Mouse (Mus musculus) inflammation-experienced regulatory T-cells (primary cell): ENCODE data around the gene Pramef17. TPM values are rescaled to one million over a fixed set of nuclear protein-coding genes. Genes with fewer than 3 reads are reported as not detected.

Experiments used
- polyA plus RNA-seq, 2 experiments: library from polyadenylated mRNA; unstranded; fragments of 100-300 nt; shearing (Covaris generic); gene quantifications; one replicate each; pipeline ENCODE4 v1.2.1; 2017

Pramef17 gene
- polyA plus RNA-seq = 1 to 10 TPM in 1 of 2 experiments, not detected in 1; 1.1 TPM

GRCm38 (mm10) chr4:143994269-143994668 is at the start of gene Pramef17:
Gene Pramef17, minus strand, starts transcription at chr4:143994369.

DNA sequence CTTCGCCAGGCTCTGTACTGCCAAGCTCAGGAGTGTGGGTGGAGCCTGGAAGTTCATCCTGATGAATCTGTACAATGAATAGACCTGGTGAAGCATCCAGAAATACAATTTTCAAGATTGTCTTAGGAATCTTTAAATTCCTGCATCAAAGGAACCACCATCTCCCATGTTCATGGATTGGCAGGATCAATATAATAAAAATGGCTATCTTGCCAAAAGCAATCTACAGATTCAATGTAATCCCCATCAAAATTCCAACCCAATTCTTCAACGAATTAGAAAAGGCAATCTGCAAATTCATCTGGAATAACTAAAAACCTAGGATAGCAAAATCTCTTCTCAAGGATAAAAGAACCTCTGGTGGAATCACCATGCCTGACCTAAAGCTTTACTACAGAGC is 27.3 kb downstream of the Pramef17 start, which contains the start of gene Gm13101:
Gene Gm13101 (minus strand): TSS at position 101 of the 400 bp plus-strand sequence.

DNA sequence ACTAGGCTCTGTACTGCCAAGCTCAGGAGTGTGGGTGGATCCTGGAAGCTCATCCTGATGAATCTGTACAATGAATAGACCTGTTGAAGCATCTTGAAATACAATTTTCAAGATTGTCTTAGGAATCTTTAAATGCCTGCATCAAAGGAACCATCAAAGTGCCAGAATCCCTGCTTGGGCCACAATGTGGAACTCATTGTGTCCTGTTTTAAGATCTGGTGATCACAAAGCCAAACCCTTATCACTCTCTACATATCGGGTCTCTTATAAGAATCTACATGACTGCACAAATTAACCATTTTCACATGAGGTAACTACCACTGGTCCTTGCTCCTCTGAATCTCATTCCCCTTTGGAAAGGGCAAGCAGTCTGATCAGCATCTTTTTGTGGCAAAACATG is 43.3 kb downstream of the Pramef17 start, which contains the start of gene Pramef25:
Gene Pramef25 (minus strand): TSS at position 101 of the 400 bp plus-strand sequence.

Other genes with a start within 250 kb of the Pramef17 start
- gene Gm13023, start 205.0 kb downstream of the Pramef17 start, polyA plus RNA-seq = not detected
- gene Gm13084, start 178.3 kb downstream of the Pramef17 start, polyA plus RNA-seq = not detected
- under 1 TPM in 1 of 2 experiments, not detected in 1; 0.78 TPM for gene Gm13103, start 147.9 kb downstream of the Pramef17 start, polyA plus RNA-seq
- under 1 TPM in 1 of 2 experiments, not detected in 1; 0.11 TPM for gene Pramef6, start 94.0 kb downstream of the Pramef17 start, polyA plus RNA-seq
- not detected for gene Pramef25, start 43.4 kb downstream of the Pramef17 start, polyA plus RNA-seq
- not detected for gene Gm13101, start 27.4 kb downstream of the Pramef17 start, polyA plus RNA-seq
- gene Pramel4, start 64.8 kb upstream of the Pramef17 start, polyA plus RNA-seq = 1 to 10 TPM in 1 of 2 experiments, not detected in 1; 1.3 TPM
- gene Gm13102, start 112.1 kb upstream of the Pramef17 start, polyA plus RNA-seq = 1 to 10 TPM in 1 of 2 experiments, not detected in 1; 2.3 TPM
- under 1 TPM in 1 of 2 experiments, not detected in 1; 0.73 TPM for gene Oog3, start 168.3 kb upstream of the Pramef17 start, polyA plus RNA-seq
- gene Oog2, start 196.3 kb upstream of the Pramef17 start, polyA plus RNA-seq = under 1 TPM in 1 of 2 experiments, not detected in 1; 0.43 TPM
- gene C87977, start 218.9 kb upstream of the Pramef17 start, polyA plus RNA-seq = not detected